Mouse (Mus musculus): ENCODE data around the gene Klf2. TPM values are rescaled to one million over a fixed set of nuclear protein-coding genes. Genes with fewer than 3 reads are reported as not detected.

The Klf2 gene
- polyA plus RNA-seq, 1 experiment: 1.4 TPM

GRCm38 (mm10) chr8:72334144-72334641, 15.4 kb downstream of the Klf2 start:
- Histone ChIP-seq H3K4me1 (ENCODE audit: control insufficient read depth) (no peaks in the 10 kb centered on the region), H3K9me3 (ENCODE audit: control insufficient read depth, low read length) (no peaks in the 10 kb centered on the region), H3K4me3 (replicated peaks) (no peak overlapping the region), H3K27me3 (ENCODE audit: control insufficient read depth) (no peaks in the 10 kb centered on the region), H3K36me3 (ENCODE audit: control insufficient read depth) (peaks cover 26% of the 10 kb centered on the region)
- TF ChIP-seq GATA1 (IDR thresholded peaks at IDR 0.05; ENCODE audit: low read length): no peak
- no peak for TF ChIP-seq TAL1 (IDR thresholded peaks at IDR 0.05; ENCODE audit: low read length)

DNA sequence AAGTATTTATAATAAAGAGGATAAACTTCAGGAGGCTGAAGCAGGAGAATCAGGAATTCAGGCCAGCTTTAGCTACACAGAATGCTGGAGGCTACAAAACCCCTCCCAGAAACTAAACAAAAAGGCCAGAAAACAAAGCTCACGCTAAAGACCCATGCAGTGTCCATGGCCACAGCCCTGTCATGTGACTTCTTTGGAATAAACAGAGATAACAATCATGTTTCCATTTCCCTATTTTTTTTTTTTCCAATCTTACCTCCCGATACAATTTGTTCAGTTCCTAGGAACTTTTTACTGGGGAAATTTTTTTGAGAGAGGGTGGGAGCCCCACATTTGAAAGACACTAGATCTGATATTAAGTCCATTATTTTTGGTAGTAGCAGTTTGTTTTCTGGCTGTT, 17.4 kb downstream of the Klf2 start:
- Histone ChIP-seq H3K4me3 (replicated peaks) (no peak overlapping the region), H3K27me3 (ENCODE audit: control insufficient read depth) (no peaks in the 10 kb centered on the region), H3K4me1 (ENCODE audit: control insufficient read depth) (no peaks in the 10 kb centered on the region), H3K36me3 (ENCODE audit: control insufficient read depth) (peaks cover 46% of the 10 kb centered on the region), H3K9me3 (ENCODE audit: control insufficient read depth, low read length) (no peaks in the 10 kb centered on the region)
- TF ChIP-seq TAL1 (IDR thresholded peaks at IDR 0.05; ENCODE audit: low read length): no peak
- no peak for TF ChIP-seq GATA1 (IDR thresholded peaks at IDR 0.05; ENCODE audit: low read length)

- Histone ChIP-seq H3K4me3 (replicated peaks) (no peak overlapping the region), H3K4me1 (ENCODE audit: control insufficient read depth) (no peaks in the 10 kb centered on the region), H3K9me3 (ENCODE audit: control insufficient read depth, low read length) (no peaks in the 10 kb centered on the region), H3K27me3 (ENCODE audit: control insufficient read depth) (no peaks in the 10 kb centered on the region), H3K36me3 (ENCODE audit: control insufficient read depth) (peaks cover 54% of the 10 kb centered on the region)
- TF ChIP-seq TAL1 (IDR thresholded peaks at IDR 0.05; ENCODE audit: low read length): no peak
- TF ChIP-seq GATA1 (IDR thresholded peaks at IDR 0.05; ENCODE audit: low read length): no peak
Observed at GRCm38 (mm10) chr8:72337034-72337433, 18.2 kb downstream of the Klf2 start.

DNA sequence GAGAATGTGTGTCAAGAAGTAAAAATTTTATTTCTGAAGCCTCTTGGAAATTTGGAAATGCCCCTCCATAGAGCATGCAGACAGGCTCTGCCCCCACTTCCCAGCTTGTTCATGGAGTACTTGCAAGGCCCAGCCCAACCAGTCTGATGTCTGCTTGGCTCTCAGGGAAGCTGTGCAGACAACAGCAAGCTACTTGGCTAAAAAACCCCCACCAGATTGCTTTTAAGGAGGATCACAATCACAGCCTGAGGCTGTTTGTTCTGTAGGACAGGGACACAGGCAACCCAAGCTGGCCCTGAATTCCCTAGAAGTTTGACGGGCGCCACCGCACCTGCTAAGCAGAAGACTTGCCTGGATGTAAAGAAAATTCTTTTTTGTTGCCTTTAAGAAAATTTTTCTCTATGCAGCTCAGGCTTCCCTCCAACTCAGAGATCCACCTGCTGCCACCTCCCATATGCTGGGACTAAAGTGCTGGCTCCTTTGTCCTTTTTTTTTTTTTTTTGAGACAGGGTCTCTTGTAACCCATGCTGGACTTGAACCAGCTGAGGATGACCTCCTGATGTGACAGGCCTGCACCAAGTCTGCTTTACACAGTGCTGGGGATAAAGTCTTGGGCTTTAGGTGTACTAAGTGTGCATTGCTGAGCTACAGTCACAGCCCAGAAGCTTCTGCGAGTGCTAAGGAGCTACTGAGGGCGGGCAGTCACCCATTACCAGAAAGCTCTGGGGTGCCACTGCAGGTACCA, 23.9 kb downstream of the Klf2 start:
- TF ChIP-seq TAL1 (IDR thresholded peaks at IDR 0.05; ENCODE audit: low read length): no peak
- TF ChIP-seq GATA1 (IDR thresholded peaks at IDR 0.05; ENCODE audit: low read length): no peak
- Histone ChIP-seq H3K36me3 (ENCODE audit: control insufficient read depth) (peaks cover 76% of the 10 kb centered on the region), H3K4me1 (ENCODE audit: control insufficient read depth) (no peaks in the 10 kb centered on the region), H3K27me3 (ENCODE audit: control insufficient read depth) (no peaks in the 10 kb centered on the region), H3K9me3 (ENCODE audit: control insufficient read depth, low read length) (no peaks in the 10 kb centered on the region), H3K4me3 (replicated peaks) (no peak overlapping the region)

DNA sequence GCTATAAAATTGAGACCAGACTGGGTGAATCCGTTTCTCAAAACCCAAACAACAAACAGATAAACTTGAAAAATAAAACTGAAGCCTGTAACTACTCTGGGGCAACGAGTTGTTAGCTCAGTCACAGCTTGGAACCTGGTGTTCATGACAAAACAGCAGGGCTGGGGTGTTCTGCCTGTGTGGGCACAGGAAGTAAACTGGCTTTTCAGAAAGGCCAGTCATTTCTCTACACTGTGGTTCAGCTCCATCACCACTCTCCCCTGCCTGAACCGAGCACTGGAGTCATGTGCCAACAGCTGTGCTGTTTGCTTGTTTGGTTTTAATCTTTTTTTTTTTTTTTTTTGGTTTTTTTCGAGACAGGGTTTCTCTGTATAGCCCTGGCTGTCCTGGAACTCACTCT, 24.9 kb downstream of the Klf2 start:
- Histone ChIP-seq H3K9me3 (ENCODE audit: control insufficient read depth, low read length) (no peaks in the 10 kb centered on the region), H3K4me1 (ENCODE audit: control insufficient read depth) (no peaks in the 10 kb centered on the region; the same call in 1 of the 2 replicates), H3K27me3 (ENCODE audit: control insufficient read depth) (no peaks in the 10 kb centered on the region), H3K36me3 (ENCODE audit: control insufficient read depth) (peaks cover 72% of the 10 kb centered on the region), H3K4me3 (replicated peaks) (no peak overlapping the region)
- no peak for TF ChIP-seq TAL1 (IDR thresholded peaks at IDR 0.05; ENCODE audit: low read length)
- TF ChIP-seq GATA1 (IDR thresholded peaks at IDR 0.05; ENCODE audit: low read length): no peak

GRCm38 (mm10) chr8:72347553-72347952, 28.7 kb downstream of the Klf2 start:
- Histone ChIP-seq H3K4me3 (replicated peaks) (no peak overlapping the region), H3K9me3 (ENCODE audit: control insufficient read depth, low read length) (no peaks in the 10 kb centered on the region), H3K27me3 (ENCODE audit: control insufficient read depth) (no peaks in the 10 kb centered on the region), H3K36me3 (ENCODE audit: control insufficient read depth) (peaks cover 43% of the 10 kb centered on the region), H3K4me1 (ENCODE audit: control insufficient read depth) (no peaks in the 10 kb centered on the region; the same call in 1 of the 2 replicates)
- no peak for TF ChIP-seq TAL1 (IDR thresholded peaks at IDR 0.05; ENCODE audit: low read length)
- TF ChIP-seq GATA1 (IDR thresholded peaks at IDR 0.05; ENCODE audit: low read length): no peak

GRCm38 (mm10) chr8:72348114-72348513, 29.3 kb downstream of the Klf2 start:
- Histone ChIP-seq H3K9me3 (ENCODE audit: control insufficient read depth, low read length) (no peaks in the 10 kb centered on the region), H3K36me3 (ENCODE audit: control insufficient read depth) (peaks cover 47% of the 10 kb centered on the region), H3K4me1 (ENCODE audit: control insufficient read depth) (no peaks in the 10 kb centered on the region; the same call in 1 of the 2 replicates), H3K27me3 (ENCODE audit: control insufficient read depth) (no peaks in the 10 kb centered on the region), H3K4me3 (replicated peaks) (no peak overlapping the region)
- TF ChIP-seq TAL1 (IDR thresholded peaks at IDR 0.05; ENCODE audit: low read length): no peak
- TF ChIP-seq GATA1 (IDR thresholded peaks at IDR 0.05; ENCODE audit: low read length): no peak

- Histone ChIP-seq H3K4me3 (replicated peaks) (no peak overlapping the region), H3K27me3 (ENCODE audit: control insufficient read depth) (no peaks in the 10 kb centered on the region), H3K9me3 (ENCODE audit: control insufficient read depth, low read length) (no peaks in the 10 kb centered on the region), H3K4me1 (ENCODE audit: control insufficient read depth) (no peaks in the 10 kb centered on the region; the same call in 1 of the 2 replicates), H3K36me3 (ENCODE audit: control insufficient read depth) (peaks cover 43% of the 10 kb centered on the region)
- no peak for TF ChIP-seq TAL1 (IDR thresholded peaks at IDR 0.05; ENCODE audit: low read length)
- TF ChIP-seq GATA1 (IDR thresholded peaks at IDR 0.05; ENCODE audit: low read length): no peak
Observed at GRCm38 (mm10) chr8:72348956-72349355, 30.1 kb downstream of the Klf2 start.

DNA sequence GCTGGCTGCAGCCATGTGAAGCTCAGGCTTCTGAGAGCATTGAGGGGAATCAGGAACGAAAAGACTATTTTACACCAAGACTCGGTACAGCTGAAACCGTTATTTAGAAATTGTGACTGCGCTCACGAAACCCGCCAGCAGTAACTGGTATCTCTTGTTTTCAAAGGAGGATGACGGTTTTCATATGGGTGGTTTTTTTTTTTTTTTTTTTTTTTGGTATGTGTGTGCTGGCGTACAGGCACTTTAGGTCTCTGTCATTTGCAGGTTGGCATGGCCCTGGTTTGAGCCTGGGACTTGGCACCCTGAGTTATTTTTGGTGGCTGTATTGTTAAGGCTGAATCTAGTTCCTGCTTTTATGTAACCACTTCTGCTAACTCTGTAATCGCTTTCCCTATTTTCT, 31.0 kb downstream of the Klf2 start:
- Histone ChIP-seq H3K4me1 (ENCODE audit: control insufficient read depth) (peaks cover 8% of the 10 kb centered on the region), H3K4me3 (replicated peaks) (no peak overlapping the region), H3K36me3 (ENCODE audit: control insufficient read depth) (peaks cover 36% of the 10 kb centered on the region), H3K27me3 (ENCODE audit: control insufficient read depth) (no peaks in the 10 kb centered on the region), H3K9me3 (ENCODE audit: control insufficient read depth, low read length) (no peaks in the 10 kb centered on the region)
- TF ChIP-seq GATA1 (IDR thresholded peaks at IDR 0.05; ENCODE audit: low read length) (no peak), TAL1 (IDR thresholded peaks at IDR 0.05; ENCODE audit: low read length) (no peak)

All from erythroblast, embryonic 14.5 days (primary cell).